Mouse (Mus musculus) midbrain, embryonic 14.5 days (tissue): ENCODE measurements around the gene Txndc8. TPM values are rescaled to one million over a fixed set of nuclear protein-coding genes. Genes with fewer than 3 reads are reported as not detected.

Experiments
- ATAC-seq: fragments of 200-750 bp; cut with Nextera tagmentation; 2 replicates; pipeline ENCODE4 v1.8.0; 2017; ENCODE audit warnings: moderate number of reproducible peaks, moderate library complexity; ENCODE audit not compliant: low FRiP score, low TSS enrichment
- DNase-seq: peaks from one replicate; pipeline ENCODE4 v3.0.0-alpha.2; 2015
- H3K27ac ChIP-seq: fragments of 300-500 bp; sonication (generic); replicated peaks from 2 replicates; pipeline ENCODE4 v1.5.1; 2014; ENCODE audit warnings: mild to moderate bottlenecking, low read depth, low read length, moderate library complexity
- H3K27me3 ChIP-seq: fragments of 300-500 bp; sonication (generic); 2 replicates; pipeline ENCODE4 v1.6.1; 2014; ENCODE audit warnings: low read length, control low read depth, mixed read lengths; ENCODE audit not compliant: control insufficient read depth, insufficient read depth
- H3K36me3 ChIP-seq: fragments of 300-500 bp; sonication (generic); 2 replicates; pipeline ENCODE4 v1.6.1; 2014; ENCODE audit warnings: low read length, control low read depth; ENCODE audit not compliant: control insufficient read depth, insufficient read depth
- H3K4me1 ChIP-seq: fragments of 300-500 bp; sonication (generic); 2 replicates; pipeline ENCODE4 v1.6.1; 2014; ENCODE audit warnings: mild to moderate bottlenecking, antibody characterized with exemption, low read length, control low read depth; ENCODE audit not compliant: control insufficient read depth, insufficient read depth
- H3K4me2 ChIP-seq: fragments of 300-500 bp; sonication (generic); 2 replicates; pipeline ENCODE4 v1.6.1; 2014; ENCODE audit warnings: mild to moderate bottlenecking, low read length, moderate library complexity
- H3K4me3 ChIP-seq: fragments of 300-500 bp; sonication (generic); replicated peaks from 2 replicates; pipeline ENCODE4 v1.5.1; 2014; ENCODE audit warnings: low read depth, low read length
- H3K9ac ChIP-seq: fragments of 300-500 bp; sonication (generic); replicated peaks from 2 replicates; pipeline ENCODE4 v1.6.1; 2014; ENCODE audit warnings: mild to moderate bottlenecking, low read length, moderate library complexity
- H3K9me3 ChIP-seq: fragments of 300-500 bp; sonication (generic); 2 replicates; pipeline ENCODE4 v1.6.1; 2016; ENCODE audit warnings: low read length, control low read depth, mixed read lengths; ENCODE audit not compliant: control insufficient read depth
- WGBS: fragments of 180-500 bp; shearing (Covaris S2); extraction: QIAGEN DNeasy Blood & Tissue Kit; methylation state at CpG from one replicate; pipeline ENCODE4 v1.1.7; 2014; 5-methylcytosine and 5-hydroxymethylcytosine counted together
- polyA plus RNA-seq: library from polyadenylated mRNA; unstranded; fragments of >200 nt; fragmentation: Nextera tagmentation; extraction: Ambion mirVana; gene quantifications from 2 replicates; pipeline ENCODE4 v1.2.1, GENCODE M21; 2014

The Txndc8 gene
- polyA plus RNA-seq: not detected in 2 replicates

DNA sequence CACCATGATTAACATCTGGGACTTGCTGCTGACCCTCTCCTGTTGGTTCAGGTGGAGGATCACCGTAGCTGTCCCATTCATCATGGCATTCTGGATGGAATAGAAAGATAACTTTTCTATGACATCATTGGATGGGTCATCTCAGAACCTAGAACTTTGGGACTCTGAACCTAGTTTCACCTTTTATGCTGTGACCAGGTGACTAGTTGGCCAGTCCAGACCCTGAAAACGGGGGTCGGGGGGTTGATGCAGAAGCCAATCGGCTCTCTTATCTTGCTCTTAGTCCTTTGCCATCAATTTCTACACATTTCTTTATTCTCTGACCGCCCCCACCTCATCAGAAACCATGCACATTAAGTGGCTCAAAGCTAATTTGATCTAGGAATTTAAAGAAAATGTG, at the start of gene Txndc8:
TSS of gene Txndc8 (minus strand) at position 101 of the 400 bp plus-strand sequence.
- no peak within 1 kb of the TSS for H3K9ac ChIP-seq
- H3K27me3 ChIP-seq: no peaks in the 10 kb centered on the region
- DNase-seq (no peak), ATAC-seq (no peak)
- no peak within 1 kb of the TSS for H3K27ac ChIP-seq
- H3K4me1 ChIP-seq: no peaks in the 10 kb centered on the region
- 88% methylated on average over 5 of the region's 5 CpGs for WGBS
- no peaks in the 10 kb centered on the region for H3K9me3 ChIP-seq
- H3K36me3 ChIP-seq: no peaks in the 10 kb centered on the region
- no peak within 1 kb of the TSS for H3K4me2 ChIP-seq
- H3K4me3 ChIP-seq: no peak within 1 kb of the TSS

DNA sequence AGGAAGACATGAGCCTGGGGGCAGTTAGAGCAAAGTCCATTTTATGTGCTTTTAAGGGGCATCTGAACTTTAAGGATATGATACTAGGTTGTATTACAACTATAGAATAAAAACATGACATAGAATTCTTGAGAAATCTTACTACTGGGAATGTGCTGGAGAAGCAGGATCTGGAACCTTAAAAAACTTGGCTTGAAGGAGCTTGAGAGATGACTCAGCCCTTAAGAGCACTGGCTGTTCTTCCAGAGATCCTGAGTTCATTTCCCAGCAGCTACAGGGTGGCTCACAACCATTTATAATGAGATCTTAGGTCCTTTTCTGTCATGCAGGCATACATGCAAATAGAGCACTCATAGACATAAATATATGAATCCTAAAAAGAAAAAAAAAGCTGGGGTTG, 46.7 kb upstream of the Txndc8 start:
- Histone ChIP-seq H3K4me1 (no peaks in the 10 kb centered on the region), H3K27me3 (no peaks in the 10 kb centered on the region), H3K9ac (no peak overlapping the region), H3K4me3 (no peak overlapping the region), H3K36me3 (no peaks in the 10 kb centered on the region), H3K9me3 (no peaks in the 10 kb centered on the region), H3K4me2 (no peak overlapping the region), H3K27ac (no peak overlapping the region)
- ATAC-seq (no peak), DNase-seq (no peak)

DNA sequence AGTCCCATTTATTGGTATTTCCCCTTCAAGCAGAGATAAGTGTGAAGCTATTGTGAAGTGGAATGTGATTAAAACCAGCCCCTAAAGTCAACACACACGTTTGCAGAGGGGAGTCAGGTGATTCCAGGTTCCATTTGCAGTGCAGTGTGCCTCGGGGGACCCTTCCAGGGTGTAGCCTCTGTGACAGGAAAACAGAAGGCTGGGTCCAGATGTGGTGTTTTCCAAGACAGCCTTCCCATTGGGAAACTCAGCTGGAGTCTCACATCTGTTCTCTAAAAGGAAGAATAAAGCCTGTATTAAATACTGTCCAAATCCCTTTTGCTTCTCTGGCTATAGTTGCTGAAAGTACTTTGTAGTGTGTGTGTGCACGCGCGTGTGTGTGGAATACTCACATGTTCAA, 45.5 kb upstream of the Txndc8 start:
- ATAC-seq (no peak), DNase-seq (no peak)
- H3K4me1 ChIP-seq: no peaks in the 10 kb centered on the region
- no peaks in the 10 kb centered on the region for H3K9me3 ChIP-seq
- no peak overlapping the region for H3K4me2 ChIP-seq
- H3K27me3 ChIP-seq: no peaks in the 10 kb centered on the region
- H3K4me3 ChIP-seq: no peak overlapping the region
- H3K9ac ChIP-seq: no peak overlapping the region
- 72% methylated on average over 5 of the region's 5 CpGs for WGBS
- no peak overlapping the region for H3K27ac ChIP-seq
- H3K36me3 ChIP-seq: no peaks in the 10 kb centered on the region

DNA sequence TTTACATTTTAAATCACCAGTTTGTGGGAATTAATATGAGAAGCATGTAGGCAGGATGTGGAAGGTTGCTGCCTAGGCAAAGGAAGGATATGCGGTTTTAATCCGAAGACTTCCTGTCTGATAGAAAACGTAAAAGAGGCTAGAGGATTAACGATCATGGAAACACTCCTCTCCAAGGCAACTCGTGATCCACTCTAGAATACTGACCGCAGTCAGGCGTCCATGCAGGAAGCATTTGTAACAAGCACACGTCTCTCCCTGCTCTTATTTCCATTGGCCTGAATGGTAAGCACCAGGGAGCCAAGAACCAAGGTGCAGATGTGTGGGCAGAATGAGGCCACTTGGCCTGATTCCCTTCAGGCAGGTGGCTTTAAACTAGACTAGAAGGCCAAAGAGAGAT, 41.8 kb upstream of the Txndc8 start:
- no peaks in the 10 kb centered on the region for H3K36me3 ChIP-seq
- no peaks in the 10 kb centered on the region for H3K27me3 ChIP-seq
- no peak overlapping the region for H3K4me2 ChIP-seq
- H3K4me3 ChIP-seq: no peak overlapping the region
- H3K4me1 ChIP-seq: no peaks in the 10 kb centered on the region
- no peaks in the 10 kb centered on the region for H3K9me3 ChIP-seq
- no peak for ATAC-seq
- DNase-seq: peak; percentile 40
- H3K27ac ChIP-seq: no peak overlapping the region
- 54% methylated on average over 8 of the region's 8 CpGs for WGBS
- H3K9ac ChIP-seq: no peak overlapping the region

DNA sequence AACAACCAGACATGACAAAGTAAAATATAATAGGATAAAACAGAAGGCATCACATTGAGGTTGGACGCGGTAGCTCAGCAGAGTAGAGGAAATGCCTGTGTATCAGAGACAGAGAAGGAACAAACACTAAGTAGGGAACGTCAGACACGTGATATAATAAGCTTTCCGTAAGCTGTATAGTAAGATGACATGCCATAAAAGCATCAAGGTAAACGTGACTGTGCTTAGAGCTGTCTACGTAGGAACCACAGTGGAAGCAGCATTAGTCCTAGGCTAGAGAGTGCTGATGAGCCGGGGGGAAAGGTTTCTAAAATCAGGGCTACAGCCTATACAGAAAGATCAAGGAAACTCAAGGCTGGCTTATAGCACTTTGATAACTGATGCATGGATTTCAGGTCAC, 41.4 kb upstream of the Txndc8 start:
- no peak for ATAC-seq
- Histone ChIP-seq H3K4me2 (no peak overlapping the region), H3K9me3 (no peaks in the 10 kb centered on the region), H3K27ac (no peak overlapping the region; the same call in 1 of the 2 replicates), H3K9ac (no peak overlapping the region), H3K36me3 (no peaks in the 10 kb centered on the region), H3K27me3 (no peaks in the 10 kb centered on the region), H3K4me3 (no peak overlapping the region), H3K4me1 (no peaks in the 10 kb centered on the region)
- 78% methylated on average over 8 of the region's 8 CpGs for WGBS
- DNase-seq: peak; percentile 4

DNA sequence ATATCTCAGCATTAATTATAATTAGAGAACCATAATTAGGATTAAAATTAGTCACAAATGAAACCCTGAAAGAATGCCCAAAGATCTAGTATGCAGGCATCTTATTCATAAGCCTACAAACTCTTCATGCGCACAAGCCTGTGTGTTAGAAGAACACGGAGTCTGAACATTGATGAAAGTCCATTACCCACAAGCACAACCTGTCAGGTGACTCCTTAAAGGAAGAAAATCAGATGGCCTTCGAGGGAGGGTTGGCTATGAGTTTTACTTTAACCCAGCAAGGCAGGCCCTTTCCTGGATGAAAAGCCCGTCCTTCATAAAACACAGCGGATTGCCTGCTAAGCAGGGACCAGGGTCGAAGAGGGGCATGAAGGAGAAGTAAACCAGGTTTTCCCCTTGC, 35.9 kb upstream of the Txndc8 start:
- 89% methylated on average over 6 of the region's 6 CpGs for WGBS
- Histone ChIP-seq H3K4me2 (no peak overlapping the region), H3K9ac (no peak overlapping the region)

DNA sequence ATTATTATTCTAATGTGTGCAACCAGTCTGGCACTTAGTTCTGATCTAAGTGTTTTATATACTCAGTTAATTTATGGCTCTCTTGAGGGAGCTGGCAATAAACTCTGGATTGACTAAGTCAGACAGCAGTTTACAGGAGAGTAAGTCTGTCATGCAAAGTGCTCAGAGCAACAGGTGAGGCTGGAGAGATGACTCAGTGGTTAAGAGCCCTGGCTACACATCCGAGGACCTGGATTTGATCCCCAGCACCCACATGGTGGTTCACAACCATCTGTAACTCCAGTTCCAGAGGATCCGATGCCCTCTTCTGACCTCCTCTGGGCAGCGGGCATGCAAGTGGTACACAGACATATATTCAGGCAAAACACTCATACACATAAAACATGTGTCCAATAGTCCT, 35.4 kb upstream of the Txndc8 start:
- no peak for ATAC-seq
- Histone ChIP-seq H3K4me2 (no peak overlapping the region), H3K9ac (no peak overlapping the region), H3K27ac (no peak overlapping the region), H3K4me1 (no peaks in the 10 kb centered on the region), H3K4me3 (no peak overlapping the region), H3K27me3 (no peaks in the 10 kb centered on the region), H3K9me3 (no peaks in the 10 kb centered on the region), H3K36me3 (no peaks in the 10 kb centered on the region)
- WGBS: 97% methylated on average over 3 of the region's 3 CpGs
- no peak for DNase-seq

More for the DNA sequence above, 35.9 kb upstream of the Txndc8 start:
- Histone ChIP-seq H3K27ac (no peak overlapping the region), H3K27me3 (no peaks in the 10 kb centered on the region), H3K4me3 (no peak overlapping the region), H3K4me1 (no peaks in the 10 kb centered on the region), H3K36me3 (no peaks in the 10 kb centered on the region), H3K9me3 (no peaks in the 10 kb centered on the region)
- DNase-seq (no peak), ATAC-seq (no peak)

DNA sequence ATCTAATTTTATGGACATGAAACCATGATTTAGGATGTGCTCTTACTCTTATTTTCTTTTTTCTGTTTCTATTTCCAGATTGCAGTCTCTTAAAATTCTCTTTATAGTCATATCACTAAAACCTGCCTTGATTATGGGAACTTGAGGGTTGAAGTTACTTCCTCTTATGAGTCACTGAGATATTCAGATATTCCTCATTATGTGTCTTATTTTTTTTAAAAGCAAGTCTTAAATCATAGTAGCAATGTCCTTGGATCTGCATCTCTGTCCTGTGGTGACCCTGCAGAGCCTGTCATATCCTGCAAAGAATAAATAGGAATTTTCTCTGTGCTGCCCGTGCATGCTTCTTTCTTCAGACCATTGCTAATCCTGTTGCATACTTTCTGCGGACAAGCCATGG, 31.2 kb upstream of the Txndc8 start:
- ATAC-seq: no peak
- H3K4me2 ChIP-seq: no peak overlapping the region
- no peak overlapping the region for H3K27ac ChIP-seq
- H3K9me3 ChIP-seq: no peaks in the 10 kb centered on the region
- no peaks in the 10 kb centered on the region for H3K4me1 ChIP-seq
- H3K27me3 ChIP-seq: no peaks in the 10 kb centered on the region
- no peak for DNase-seq
- H3K9ac ChIP-seq: no peak overlapping the region
- 50% methylated on average over 2 of the region's 2 CpGs for WGBS
- no peaks in the 10 kb centered on the region for H3K36me3 ChIP-seq
- H3K4me3 ChIP-seq: no peak overlapping the region

DNA sequence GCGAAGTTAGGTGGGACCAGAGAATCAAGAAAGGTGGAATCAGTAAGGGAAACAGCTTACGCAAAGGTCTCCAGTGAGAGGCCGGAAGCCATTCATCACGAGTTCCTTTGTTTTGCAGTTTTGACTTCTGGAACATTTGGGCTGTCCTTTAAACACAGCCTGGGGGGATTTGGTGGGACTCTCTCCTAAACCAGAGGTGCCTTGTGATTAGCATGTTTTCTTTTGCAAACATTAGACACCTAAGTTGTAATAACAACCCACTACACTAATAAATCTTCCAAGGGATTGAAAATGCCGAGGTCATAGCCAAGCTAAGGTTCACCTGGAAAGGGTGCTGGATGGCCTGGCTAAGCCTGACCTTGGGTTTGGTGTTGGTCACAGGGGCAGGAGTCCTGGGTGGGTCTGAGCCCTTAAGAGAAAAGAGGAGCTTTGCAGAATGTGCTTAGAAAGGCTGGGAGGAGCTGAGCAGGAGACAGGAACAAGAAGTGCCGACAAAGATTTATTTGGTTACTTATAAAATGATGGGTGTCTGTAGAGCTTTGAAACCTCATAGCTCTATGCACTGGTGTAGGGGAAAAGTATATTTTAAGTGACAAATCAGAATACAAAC, 28.3 kb upstream of the Txndc8 start:
- 89% methylated on average over 6 of the region's 6 CpGs for WGBS
- ATAC-seq (no peak), DNase-seq (no peak)
- Histone ChIP-seq H3K36me3 (no peaks in the 10 kb centered on the region), H3K4me1 (no peaks in the 10 kb centered on the region), H3K27me3 (no peaks in the 10 kb centered on the region), H3K9ac (no peak overlapping the region), H3K4me3 (no peak overlapping the region), H3K9me3 (no peaks in the 10 kb centered on the region), H3K27ac (no peak overlapping the region), H3K4me2 (no peak overlapping the region)
